Mouse (Mus musculus) left cerebral cortex, postnatal 14 days (tissue): ENCODE measurements around the gene Mdm1. TPM values are rescaled to one million over a fixed set of nuclear protein-coding genes. Genes with fewer than 3 reads are reported as not detected.

ENCODE experiments used
- DNase-seq, 2 experiments: peaks; one replicate each; pipeline ENCODE4 v3.0.0; 2021 to 2022; ENCODE audit warnings: low spot score in 2 of 2, mixed read lengths in 1 of 2
- intact Hi-C: fragments of 180-260 bp; cut with DNase I; formaldehyde crosslinking; loops from one replicate; pipeline ENCODE4 v1.15.1; 2025
- total RNA-seq, 2 experiments: library from RNA; stranded (reverse); gene quantifications; 2 replicates each; pipeline ENCODE4 v1.2.3; 2021

The Mdm1 gene
- total RNA-seq, 2 experiments from 2014 or later = 8.3 to 8.6 TPM

- intact Hi-C loops = no loop called here
- no peak for DNase-seq
Measured at GRCm38 (mm10) chr10:118121047-118121936, 20.3 kb upstream of the Mdm1 start.

GRCm38 (mm10) chr10:118121937-118122285 is 19.7 kb upstream of the Mdm1 start:
- peak; percentile 26 to 55 for DNase-seq
- intact Hi-C loops = no loop called here

- intact Hi-C loops = no loop called here
- peak; percentile 19 to 56 for DNase-seq
Measured at GRCm38 (mm10) chr10:118122441-118123162, 19.0 kb upstream of the Mdm1 start.

GRCm38 (mm10) chr10:118125236-118125635 is 16.4 kb upstream of the Mdm1 start:
- no peak for DNase-seq
- intact Hi-C loops = no loop called here

GRCm38 (mm10) chr10:118125776-118126445 is 15.7 kb upstream of the Mdm1 start:
- intact Hi-C loops = no loop called here
- no peak for DNase-seq

- intact Hi-C loops = no loop called here
- DNase-seq = no peak
Measured at GRCm38 (mm10) chr10:118129001-118129682, 12.5 kb upstream of the Mdm1 start.

GRCm38 (mm10) chr10:118130016-118130415 is 11.6 kb upstream of the Mdm1 start:
- DNase-seq = no peak
- intact Hi-C loops = no loop called here

GRCm38 (mm10) chr10:118132993-118133392 is 8.6 kb upstream of the Mdm1 start:
- intact Hi-C loops = no loop called here
- no peak for DNase-seq

- intact Hi-C loops = no loop called here
- DNase-seq = no peak
Measured at GRCm38 (mm10) chr10:118138508-118138907, 3.1 kb upstream of the Mdm1 start.

- intact Hi-C loops = no loop called here
Measured at GRCm38 (mm10) chr10:118139837-118140570, 1.6 kb upstream of the Mdm1 start.

GRCm38 (mm10) chr10:118141884-118142801 is 532 bp downstream of the Mdm1 start:
- intact Hi-C loops = no loop called here
- peak; percentile 58 to 76 for DNase-seq

More at GRCm38 (mm10) chr10:118139837-118140570, 1.6 kb upstream of the Mdm1 start:
- DNase-seq = no peak

GRCm38 (mm10) chr10:118149381-118149780 is 7.8 kb downstream of the Mdm1 start:
- DNase-seq = no peak
- intact Hi-C loops = no loop called here

- no peak for DNase-seq
- intact Hi-C loops = loop anchor here (10.0 kb wide), 1 partner anchor 1014 kb away; no protein-coding TSS in a partner anchor
Measured at GRCm38 (mm10) chr10:118150866-118151265, 9.3 kb downstream of the Mdm1 start.

- intact Hi-C loops = loop anchor here (5.0 to 10.0 kb wide), 3 partner anchors 391 to 1009 kb away; no protein-coding TSS in a partner anchor
- peak; percentile 38 to 49 for DNase-seq
Measured at GRCm38 (mm10) chr10:118155932-118156331, 14.3 kb downstream of the Mdm1 start.

- peak; percentile 71 to 72 for DNase-seq
- intact Hi-C loops = no loop called here
Measured at GRCm38 (mm10) chr10:118161131-118161530, 19.5 kb downstream of the Mdm1 start.

GRCm38 (mm10) chr10:118169212-118169611 is 27.6 kb downstream of the Mdm1 start:
- no peak for DNase-seq
- intact Hi-C loops = no loop called here

- DNase-seq = no peak
- intact Hi-C loops = no loop called here
Measured at GRCm38 (mm10) chr10:118172416-118172815, 30.8 kb downstream of the Mdm1 start.

- DNase-seq = no peak
- intact Hi-C loops = no loop called here
Measured at GRCm38 (mm10) chr10:118172876-118173275, 31.3 kb downstream of the Mdm1 start.
